Mouse (Mus musculus): ENCODE data around the gene Aldh1b1.

The Aldh1b1 gene

DNA sequence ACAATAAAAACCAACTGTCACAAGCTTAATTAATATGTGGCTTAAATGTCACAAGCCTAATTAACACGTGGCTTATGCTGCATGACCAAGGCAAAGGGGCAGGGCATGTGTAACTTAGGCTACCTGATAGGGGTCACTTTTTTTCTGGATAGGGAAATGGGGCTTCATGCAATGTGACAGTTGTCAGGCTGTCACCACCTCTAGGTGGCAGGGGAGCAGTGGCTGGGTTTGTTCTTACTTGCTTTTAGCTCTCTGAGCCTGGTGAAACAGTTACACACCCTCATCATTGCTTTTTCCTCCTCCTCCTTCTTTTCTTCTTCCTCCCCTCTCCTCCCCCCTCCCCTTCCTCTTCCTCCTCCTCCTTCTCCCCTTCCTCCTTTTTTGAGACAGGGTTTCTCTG is 15.2 kb upstream of the Aldh1b1 start:
- no peak for DNase-seq (ENCODE audit: low read depth, low spot score)

GRCm38 (mm10) chr4:45785959-45786358 is 12.9 kb upstream of the Aldh1b1 start:
- no peak for DNase-seq (ENCODE audit: low read depth, low spot score)

GRCm38 (mm10) chr4:45786674-45787073 is 12.1 kb upstream of the Aldh1b1 start:
- DNase-seq (ENCODE audit: low read depth, low spot score) = no peak

GRCm38 (mm10) chr4:45788446-45789081 is 10.3 kb upstream of the Aldh1b1 start:
- DNase-seq (ENCODE audit: low read depth, low spot score) = no peak

- DNase-seq (ENCODE audit: low read depth, low spot score) = no peak
Observed at GRCm38 (mm10) chr4:45789263-45789958, 9.4 kb upstream of the Aldh1b1 start.

DNA sequence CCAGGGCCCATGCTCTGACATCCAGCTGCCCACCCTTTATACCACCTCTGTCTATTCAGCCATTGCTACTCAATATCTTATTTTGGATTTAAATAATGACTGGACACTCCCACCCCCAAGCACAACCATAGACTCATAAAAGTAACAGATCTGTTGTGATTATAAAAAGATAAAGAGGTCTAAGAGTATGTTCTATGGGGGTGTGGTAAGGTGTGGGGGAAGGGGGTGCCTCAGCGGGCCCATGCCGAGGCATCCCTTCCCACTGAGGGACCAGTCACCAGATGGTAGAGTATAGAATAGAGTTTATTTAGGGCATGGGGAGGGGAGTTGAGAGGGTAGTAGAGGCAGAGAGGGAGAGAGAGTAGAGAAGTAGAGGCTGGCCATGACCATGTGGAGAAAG is 8.8 kb upstream of the Aldh1b1 start:
- DNase-seq (ENCODE audit: low read depth, low spot score) = no peak

GRCm38 (mm10) chr4:45795191-45795811 is 3.5 kb upstream of the Aldh1b1 start:
- no peak for DNase-seq (ENCODE audit: low read depth, low spot score)

DNA sequence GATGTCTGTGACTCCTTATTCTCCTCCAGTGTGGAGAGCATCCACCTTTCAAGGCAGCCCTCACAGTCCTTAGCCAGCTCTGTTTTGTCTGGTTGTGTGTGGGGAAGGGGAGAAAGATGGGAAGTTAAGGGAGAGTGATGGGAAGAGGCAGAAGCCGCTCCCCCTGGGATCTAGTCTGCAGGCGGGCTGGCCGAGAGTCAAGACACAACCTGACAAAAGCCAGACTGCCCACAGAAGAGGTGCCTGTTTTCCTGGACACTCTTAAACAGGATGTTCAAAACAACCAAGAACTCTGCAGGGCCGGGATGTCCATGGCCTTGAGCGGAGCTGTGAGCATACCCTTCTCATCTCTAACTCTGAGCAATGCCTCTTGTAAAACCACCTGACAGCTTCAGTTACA is 2.1 kb upstream of the Aldh1b1 start:
- DNase-seq (ENCODE audit: low read depth, low spot score) = no peak

GRCm38 (mm10) chr4:45799956-45800537 is 1.2 kb downstream of the Aldh1b1 start:
- DNase-seq (ENCODE audit: low read depth, low spot score) = no peak

GRCm38 (mm10) chr4:45802900-45803299 is 4.1 kb downstream of the Aldh1b1 start:
- DNase-seq (ENCODE audit: low read depth, low spot score) = no peak

DNA sequence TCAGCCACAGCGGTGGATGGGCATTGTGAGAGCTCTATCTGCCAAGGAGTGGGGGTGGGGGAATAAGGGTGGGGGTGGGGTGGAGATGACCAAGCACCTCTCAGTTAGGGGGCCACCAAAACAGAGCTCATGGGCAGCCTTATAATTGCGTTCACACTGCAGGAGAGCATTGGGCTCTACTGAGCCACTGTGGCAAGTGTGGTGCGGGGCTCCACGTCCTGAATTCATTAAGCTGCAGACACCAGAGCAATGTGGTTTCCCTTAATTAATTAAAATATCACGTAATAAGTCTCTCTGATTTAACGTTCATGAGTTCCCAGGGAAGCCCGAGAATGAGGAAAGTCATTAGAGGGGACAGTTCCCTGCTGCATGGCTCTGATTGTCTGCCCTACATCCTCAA is 9.2 kb downstream of the Aldh1b1 start:
- no peak for DNase-seq (ENCODE audit: low read depth, low spot score)

DNA sequence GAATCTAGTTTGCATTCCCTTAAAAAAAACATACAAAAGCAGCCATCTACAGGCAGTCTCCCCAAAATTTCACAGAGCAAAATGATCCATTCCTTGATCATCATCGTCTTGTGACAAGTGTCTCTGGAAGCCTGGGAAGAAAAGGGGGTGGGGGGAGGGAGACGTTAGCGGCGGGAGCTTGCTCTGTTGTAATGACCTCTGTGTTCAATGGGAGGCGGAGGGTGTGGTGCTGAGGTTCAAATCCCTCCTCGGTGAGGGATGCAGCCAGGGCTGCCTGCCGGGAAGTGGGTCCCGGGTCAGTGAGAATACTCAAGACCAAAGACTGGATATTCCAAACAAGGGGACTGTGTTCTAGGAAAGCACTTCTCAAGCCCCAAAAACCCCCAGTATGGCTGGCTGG is 12.4 kb downstream of the Aldh1b1 start:
- DNase-seq (ENCODE audit: low read depth, low spot score) = no peak

DNA sequence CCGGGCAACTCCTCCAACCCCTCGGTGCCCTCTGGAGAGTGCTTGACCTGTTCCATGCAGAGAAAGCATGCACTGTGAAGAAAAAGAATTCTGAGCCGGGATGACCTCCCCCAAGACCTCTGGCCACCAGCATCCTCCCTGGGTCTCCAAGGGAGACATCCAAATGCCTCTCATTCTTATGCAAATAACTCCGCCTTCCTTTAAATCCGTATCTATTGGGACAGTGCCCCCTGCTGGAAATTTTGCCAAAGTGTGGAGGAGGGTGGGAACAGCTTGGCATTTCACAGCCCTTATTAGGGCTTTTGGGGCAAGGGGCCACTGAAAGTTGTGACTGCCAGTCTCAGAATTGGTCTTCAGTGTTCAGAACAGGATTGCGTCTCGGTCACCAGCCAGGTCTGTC is 16.7 kb downstream of the Aldh1b1 start:
- DNase-seq (ENCODE audit: low read depth, low spot score) = no peak

GRCm38 (mm10) chr4:45818814-45819207 is 20.0 kb downstream of the Aldh1b1 start:
- DNase-seq (ENCODE audit: low read depth, low spot score) = no peak

GRCm38 (mm10) chr4:45819208-45819931 is 20.5 kb downstream of the Aldh1b1 start:
- no peak for DNase-seq (ENCODE audit: low read depth, low spot score)

DNA sequence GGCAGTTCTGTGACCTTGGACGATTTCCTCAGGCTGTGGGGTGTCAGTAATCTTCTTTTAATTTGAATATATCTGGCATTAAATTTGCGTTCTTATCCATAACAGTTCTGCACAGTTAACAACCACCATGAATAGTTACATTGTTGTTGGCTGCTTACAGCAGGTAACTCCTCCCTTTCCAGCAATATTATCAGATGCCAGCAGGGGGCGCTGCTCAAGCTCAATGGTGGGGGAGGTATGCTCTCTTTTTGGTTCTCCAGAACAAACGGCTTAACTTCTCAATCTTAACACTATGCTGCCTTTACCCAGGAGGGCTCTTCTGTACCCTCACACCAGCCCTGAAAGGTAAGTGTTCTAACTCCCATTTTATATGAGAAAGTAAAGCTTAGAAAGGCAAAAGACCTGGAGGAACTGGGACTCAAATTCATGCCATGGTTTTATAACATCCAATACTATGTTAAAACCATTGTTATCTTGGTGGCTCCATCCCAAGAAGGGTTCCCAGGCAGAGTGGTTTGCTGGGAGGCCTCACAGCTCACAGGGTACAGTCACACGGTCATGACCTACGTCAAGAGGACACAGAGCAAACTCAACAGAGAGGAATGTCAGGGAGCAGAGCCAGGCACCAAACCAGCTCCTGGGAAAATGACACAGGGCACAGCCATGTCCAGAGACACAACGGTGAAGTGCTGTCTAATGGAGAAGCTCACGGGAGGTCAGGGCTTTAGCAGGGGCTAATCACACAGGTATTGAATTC is 21.4 kb downstream of the Aldh1b1 start:
- no peak for DNase-seq (ENCODE audit: low read depth, low spot score)

GRCm38 (mm10) chr4:45821995-45822394 is 23.2 kb downstream of the Aldh1b1 start:
- DNase-seq (ENCODE audit: low read depth, low spot score) = no peak

DNA sequence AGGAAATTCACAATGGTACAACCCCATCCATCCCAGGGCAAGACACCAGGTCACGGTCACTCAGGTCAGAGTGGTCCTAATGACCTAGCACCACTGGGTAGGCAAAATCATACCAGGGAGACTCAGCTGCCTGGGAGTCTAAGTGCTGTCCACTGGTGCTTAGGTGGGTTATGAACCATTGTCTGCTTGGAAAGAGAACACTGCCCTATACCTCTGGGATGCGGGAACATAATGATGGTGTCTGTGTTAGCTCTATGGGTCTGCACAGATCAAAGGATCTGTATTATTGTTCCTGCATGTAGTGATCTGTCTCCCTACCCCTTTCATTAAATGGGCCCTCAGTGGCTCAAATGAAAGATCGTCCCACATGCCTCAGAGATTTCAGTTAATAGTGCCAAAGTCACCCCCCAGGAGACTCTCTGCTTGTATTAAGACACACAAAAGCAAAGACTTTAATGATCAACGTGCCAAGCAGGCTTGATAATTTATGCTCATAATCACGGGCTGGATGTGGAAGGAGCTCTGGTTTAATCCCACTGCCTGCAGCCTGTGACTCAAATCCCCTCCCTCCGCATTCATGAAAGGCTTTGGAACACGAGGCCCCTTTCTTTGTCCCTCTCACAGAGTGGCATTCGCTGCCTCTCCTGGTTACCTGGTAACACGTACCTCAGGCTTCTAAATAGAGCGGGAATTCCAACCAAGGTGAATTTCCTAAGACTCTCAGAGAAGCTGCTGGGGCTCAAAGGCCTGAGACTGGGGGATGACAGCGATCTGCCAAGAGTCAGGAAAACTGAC is 24.2 kb downstream of the Aldh1b1 start:
- DNase-seq (ENCODE audit: low read depth, low spot score) = no peak

GRCm38 (mm10) chr4:45824049-45824760 is 25.4 kb downstream of the Aldh1b1 start:
- DNase-seq (ENCODE audit: low read depth, low spot score) = no peak

Data from WW6 (cell line).